In the genomic region with DNA sequence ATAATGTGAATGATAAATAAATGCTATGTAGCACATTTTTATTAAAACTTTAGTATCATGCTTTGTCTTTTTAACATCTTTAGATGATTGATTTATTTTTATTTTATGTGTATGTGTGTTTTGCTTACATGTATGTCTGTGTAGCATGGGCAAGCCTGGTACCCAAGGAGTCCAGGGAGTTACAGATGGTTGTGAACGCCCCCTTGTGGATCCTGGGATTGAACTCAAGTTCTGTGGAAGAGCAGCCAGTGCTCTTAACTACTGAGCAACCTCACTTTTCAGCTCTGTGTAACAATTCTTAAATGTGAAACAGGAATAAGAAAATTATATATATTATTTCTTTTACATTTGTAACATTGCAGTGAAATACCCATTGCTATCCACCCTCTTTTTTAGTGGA, we compare ENCODE assay signal across 17 mouse cellular contexts.
DNase-seq lines count a peak whose midpoint lies in the region; ATAC-seq and TF ChIP-seq lines count a peak whose summit lies in the region.
"Had no signal": no experiment of that assay in that cellular context is flagged by ENCODE, and none has a peak within 500 bp of the region (broad histone marks: within the 10 kb centered on the region; RNA-seq: fewer than 3 reads in every experiment).

No protein-coding gene starts in this region.

- WGBS in lung, postnatal 0 days: 17% methylated on average over 1 of the region's 1 CpGs

- no peak overlapping the region for H3K4me2 ChIP-seq in lung, postnatal 0 days (replicated peaks; ENCODE audit: low read depth, low read length)
- H3K4me2 ChIP-seq: limb, embryonic 15.5 days; stomach, embryonic 15.5 days had no signal

- H3K9me3 ChIP-seq in lung, postnatal 0 days (ENCODE audit: low read length): no peaks in the 10 kb centered on the region
- H3K9me3 ChIP-seq in ES-E14 (ENCODE audit: control insufficient read depth, insufficient read depth, low read depth, low read length): no peaks in the 10 kb centered on the region
- H3K9me3 ChIP-seq: embryonic facial prominence, embryonic 10.5 days; limb, embryonic 15.5 days; megakaryocyte, embryonic 14.5 days; stomach, embryonic 15.5 days had no signal

- no peaks in the 10 kb centered on the region for H3K4me1 ChIP-seq in lung, postnatal 0 days (ENCODE audit: insufficient read depth, low read depth, low read length)
- H3K4me1 ChIP-seq in ES-E14 (ENCODE audit: control insufficient read depth in 2 of 2, insufficient read depth in 2 of 2, low read length in 2 of 2, poor library complexity in 1 of 2): no peaks in the 10 kb centered on the region
- H3K4me1 ChIP-seq: embryonic facial prominence, embryonic 10.5 days; limb, embryonic 15.5 days; megakaryocyte, embryonic 14.5 days; stomach, embryonic 15.5 days had no signal

- H3K4me3 ChIP-seq in lung, postnatal 0 days (ENCODE audit: low read depth, low read length): no peak overlapping the region
- no peak overlapping the region for H3K4me3 ChIP-seq in ES-E14 (ENCODE audit: insufficient read depth in 1 of 2, low read depth in 1 of 2, low read length in 2 of 2, poor library complexity in 1 of 2, severe bottlenecking in 1 of 2)
- H3K4me3 ChIP-seq: embryonic facial prominence, embryonic 10.5 days; heart, adult 2 months; limb, embryonic 15.5 days; megakaryocyte, embryonic 14.5 days; myocyte; stomach, embryonic 15.5 days had no signal

- DNase-seq in embryo, embryonic 11 days: peak; percentile 12
- DNase-seq in embryo, embryonic 10 days (ENCODE audit: low spot score): no peak
- no peak for DNase-seq in lung, postnatal 0 days (ENCODE audit: low spot score)
- DNase-seq in lung, postnatal 4 days: no peak
- peak; percentile 2 for DNase-seq in ES-E14 (ENCODE audit: low read depth, low spot score)
- no peak for DNase-seq in left cerebral cortex, adult 9 months (ENCODE audit: low spot score in 2 of 2)
- DNase-seq in kidney, adult 18-20 months: no peak
- DNase-seq: cerebellum, adult 9-11 months; heart, adult 2 months; heart, postnatal 14 days; right cerebral cortex, postnatal 4 days had no signal

- no peak overlapping the region for H3K27ac ChIP-seq in lung, postnatal 0 days (ENCODE audit: low read length)
- no peak overlapping the region for H3K27ac ChIP-seq in ES-E14 (ENCODE audit: insufficient read depth, low read depth, low read length, poor library complexity, severe bottlenecking)
- H3K27ac ChIP-seq: embryonic facial prominence, embryonic 10.5 days; heart, adult 2 months; limb, embryonic 15.5 days; stomach, embryonic 15.5 days had no signal

- H3K9ac ChIP-seq in lung, postnatal 0 days (replicated peaks; ENCODE audit: low read depth): no peak overlapping the region
- no peak overlapping the region for H3K9ac ChIP-seq in ES-E14 (ENCODE audit: insufficient read depth, low read depth, low read length, poor library complexity, severe bottlenecking)
- H3K9ac ChIP-seq: limb, embryonic 15.5 days; stomach, embryonic 15.5 days had no signal

- in situ Hi-C loops in ES-E14 (cut with MboI; ENCODE audit: low sequenced_read_pairs in 2 of 2, unreplicated experiment in 2 of 2): no loop called here

- no peak for ATAC-seq in lung, postnatal 0 days
- ATAC-seq in megakaryocyte progenitor cell, adult 5-6 weeks (replicated peaks; ENCODE audit: poor library complexity): peak; percentile 63

- H3K27me3 ChIP-seq in lung, postnatal 0 days (replicated peaks; ENCODE audit: insufficient read depth, low read length): no peaks in the 10 kb centered on the region
- H3K27me3 ChIP-seq: limb, embryonic 15.5 days; megakaryocyte, embryonic 14.5 days; stomach, embryonic 15.5 days had no signal

- TF ChIP-seq EP300 in lung, postnatal 0 days (IDR thresholded peaks at IDR 0.05): no peak

- TF ChIP-seq CTCF in lung, postnatal 0 days (IDR thresholded peaks at IDR 0.05): peak; percentile 39

- no peaks in the 10 kb centered on the region for H3K36me3 ChIP-seq in lung, postnatal 0 days (ENCODE audit: insufficient read depth, low read length)
- no peaks in the 10 kb centered on the region for H3K36me3 ChIP-seq in ES-E14 (ENCODE audit: control insufficient read depth, insufficient read depth, low read length, poor library complexity, severe bottlenecking)
- H3K36me3 ChIP-seq: embryonic facial prominence, embryonic 10.5 days; limb, embryonic 15.5 days; stomach, embryonic 15.5 days had no signal

TF ChIP-seq in ES-E14, 5 proteins besides CTCF, POLR2A, EP300 and RAD21:
- TF ChIP-seq HCFC1 (IDR thresholded peaks at IDR 0.05; ENCODE audit: borderline replicate concordance, insufficient read depth, low read length) (no peak), MAFK (IDR thresholded peaks at IDR 0.05; ENCODE audit: insufficient read depth, low read depth, low read length) (no peak), CHD2 (IDR thresholded peaks at IDR 0.05; ENCODE audit: low read depth, low read length) (no peak), ZNF384 (IDR thresholded peaks at IDR 0.05; ENCODE audit: low read depth, low read length) (no peak), ZC3H11A (IDR thresholded peaks at IDR 0.05; ENCODE audit: borderline replicate concordance, low read depth, low read length) (no peak)

Comparison
In these comparisons a context has a peak if more than half of its experiments do, and no peak if none do; other contexts are left out.
1. DNase-seq: peak in embryo, embryonic 11 days (single experiment) and ES-E14 (single experiment); none in embryo, embryonic 10 days (single experiment), lung, postnatal 0 days (single experiment), lung, postnatal 4 days (0 of 2), left cerebral cortex, adult 9 months (0 of 2) and kidney, adult 18-20 months (single experiment).